Mouse (Mus musculus): ENCODE measurements around the gene Ppdpf.

GRCm38 (mm10) chr2:181158471-181158870 lies 28.6 kb upstream of the Ppdpf start:
- TF ChIP-seq TAL1 (IDR thresholded peaks at IDR 0.05; ENCODE audit: low read length) (no peak), GATA1 (IDR thresholded peaks at IDR 0.05; ENCODE audit: low read length) (no peak)

Data from erythroblast, embryonic 14.5 days (primary cell).